Mouse (Mus musculus): ENCODE results near the gene Lbhd2. TPM values are rescaled to one million over a fixed set of nuclear protein-coding genes. Genes with fewer than 3 reads are reported as not detected.
A peak's percentile ranks its signal among the peaks of the same experiment; 100 is the strongest.

Gene Lbhd2
- total RNA-seq, 2 experiments from 2014 or later, result not detected

GRCm38 (mm10) chr12:111428961-111429911 is 22.6 kb downstream of the Lbhd2 start:
- DNase-seq, result peak; percentile 73
- H3K27ac ChIP-seq, result peak overlapping the region; percentile 87
- peak overlapping the region; percentile 71 for H3K4me3 ChIP-seq
- TF ChIP-seq CTCF (IDR thresholded peaks at IDR 0.05), result no peak; the same call in 1 of the 2 replicates
- intact Hi-C loops (cut with DNase I), result no loop called here

- no peak for TF ChIP-seq CTCF (IDR thresholded peaks at IDR 0.05)
- intact Hi-C loops (cut with DNase I), result no loop called here
- peak overlapping the region; percentile 71 for H3K4me3 ChIP-seq
- peak; percentile 73 for DNase-seq
- H3K27ac ChIP-seq, result peak overlapping the region; percentile 87
Measured at GRCm38 (mm10) chr12:111430049-111430867, 23.6 kb downstream of the Lbhd2 start.

- H3K27ac ChIP-seq, result peak overlapping the region; percentile 87
- TF ChIP-seq CTCF (IDR thresholded peaks at IDR 0.05), result no peak
- peak overlapping the region; percentile 71 for H3K4me3 ChIP-seq
- intact Hi-C loops (cut with DNase I), result no loop called here
- peak; percentile 74 for DNase-seq
Measured at GRCm38 (mm10) chr12:111430868-111431817, 24.5 kb downstream of the Lbhd2 start.

GRCm38 (mm10) chr12:111432097-111432496 is 25.5 kb downstream of the Lbhd2 start:
- Histone ChIP-seq H3K27ac (peak overlapping the region; percentile 87), H3K4me3 (no peak overlapping the region)
- TF ChIP-seq CTCF (IDR thresholded peaks at IDR 0.05), result no peak
- DNase-seq, result no peak
- intact Hi-C loops (cut with DNase I), result no loop called here

- Histone ChIP-seq H3K4me3 (no peak overlapping the region), H3K27ac (peak overlapping the region; percentile 87)
- TF ChIP-seq CTCF (IDR thresholded peaks at IDR 0.05), result no peak
- no peak for DNase-seq
- intact Hi-C loops (cut with DNase I), result no loop called here
Measured at GRCm38 (mm10) chr12:111432751-111433331, 26.2 kb downstream of the Lbhd2 start.

GRCm38 (mm10) chr12:111434164-111434744 is 27.6 kb downstream of the Lbhd2 start:
- DNase-seq, result no peak
- H3K27ac ChIP-seq, result peak overlapping the region; percentile 51
- intact Hi-C loops (cut with DNase I), result no loop called here
- TF ChIP-seq CTCF (IDR thresholded peaks at IDR 0.05), result no peak
- H3K4me3 ChIP-seq, result no peak overlapping the region

GRCm38 (mm10) chr12:111434745-111435327 is 28.2 kb downstream of the Lbhd2 start:
- no peak for TF ChIP-seq CTCF (IDR thresholded peaks at IDR 0.05)
- intact Hi-C loops (cut with DNase I), result no loop called here
- Histone ChIP-seq H3K27ac (peak overlapping the region; percentile 79), H3K4me3 (no peak overlapping the region)
- DNase-seq, result no peak

- DNase-seq, result no peak
- no peak overlapping the region for H3K4me3 ChIP-seq
- no peak for TF ChIP-seq CTCF (IDR thresholded peaks at IDR 0.05)
- H3K27ac ChIP-seq, result peak overlapping the region; percentile 79
- intact Hi-C loops (cut with DNase I), result no loop called here
Measured at GRCm38 (mm10) chr12:111436170-111436569, 29.6 kb downstream of the Lbhd2 start.

GRCm38 (mm10) chr12:111436640-111437039 is 30.0 kb downstream of the Lbhd2 start:
- DNase-seq, result peak; percentile 72
- TF ChIP-seq CTCF (IDR thresholded peaks at IDR 0.05), result no peak
- H3K4me3 ChIP-seq, result no peak overlapping the region

GRCm38 (mm10) chr12:111437222-111437900 is 30.8 kb downstream of the Lbhd2 start:
- intact Hi-C loops (cut with DNase I), result no loop called here
- no peak for DNase-seq
- no peak for TF ChIP-seq CTCF (IDR thresholded peaks at IDR 0.05)
- Histone ChIP-seq H3K27ac (peak overlapping the region; percentile 79), H3K4me3 (no peak overlapping the region)

More at GRCm38 (mm10) chr12:111436640-111437039, 30.0 kb downstream of the Lbhd2 start:
- intact Hi-C loops (cut with DNase I), result no loop called here
- peak overlapping the region; percentile 79 for H3K27ac ChIP-seq

Data from gastrocnemius, adult 2 months (tissue).